Mouse (Mus musculus) embryonic stem cell, embryonic (primary cell): ENCODE measurements around the gene Phykpl.

Experiments used
- CTCF ChIA-PET, 4 experiments: fragments of 300-600 bp in 2 of 4; fragments of 350-600 bp in 2 of 4; sonication (Branson Sonifier 250); formaldehyde crosslinking; loops; one replicate each; lab custom pipeline; 2022; ENCODE audit warnings: inconsistent platforms in 2 of 4; lab: Charles Lee
- POLR2A ChIA-PET, 4 experiments: fragments of 300-600 bp in 2 of 4; fragments of 350-600 bp in 2 of 4; sonication (Branson Sonifier 250); formaldehyde crosslinking; loops; one replicate each; lab custom pipeline; 2022; ENCODE audit warnings: antibody characterized with exemption in 4 of 4, inconsistent platforms in 1 of 4; lab: Charles Lee

Phykpl gene

DNA sequence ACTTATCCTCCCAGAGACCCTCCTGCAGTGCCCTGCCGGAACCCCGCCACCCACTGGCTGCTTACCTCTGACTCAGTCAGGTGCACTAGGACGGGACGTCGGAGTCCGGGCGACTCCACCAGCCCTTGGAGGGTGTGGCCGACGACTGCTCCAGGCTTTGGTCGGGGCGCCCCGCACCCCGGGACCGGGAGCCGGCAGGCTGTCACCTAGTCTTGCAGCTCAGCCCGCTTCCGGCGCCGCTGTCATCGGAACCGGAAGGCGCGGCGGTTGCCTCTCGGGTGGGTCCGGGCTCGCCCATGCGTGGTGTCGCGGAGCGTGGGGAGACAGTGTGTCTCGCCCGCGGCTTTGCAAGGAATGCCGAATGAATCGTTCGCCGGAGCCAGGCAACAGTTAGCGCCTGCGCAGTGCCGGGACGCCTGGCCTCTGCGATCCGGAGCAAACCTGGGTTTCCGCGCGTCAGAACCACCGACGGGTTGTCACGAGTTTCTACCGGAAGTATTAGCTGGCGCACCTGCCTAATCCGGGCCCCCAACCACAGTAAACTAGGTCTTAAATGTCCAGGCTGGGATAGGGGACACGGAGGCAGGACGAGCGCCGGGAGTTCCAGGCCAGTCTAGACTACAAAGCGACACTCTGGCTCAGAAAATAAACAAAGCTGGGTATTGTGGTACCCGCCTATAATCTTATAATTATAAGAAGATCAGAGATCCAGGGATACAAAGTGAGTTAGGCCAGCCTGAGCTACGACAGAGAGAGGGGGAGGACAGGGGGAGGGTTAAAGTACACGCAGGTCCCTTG is 51.2 kb downstream of the Phykpl start, which contains the start of gene Rmnd5b:
TSS of gene Rmnd5b (minus strand) at position 372 of the 798 bp plus-strand sequence.
- ChIA-PET POLR2A (interaction anchor here (0.6 to 62.0 kb wide), 50 partner anchors 8 to 1386 kb away, joined by 3 to 3635 read pairs (median 6); partner anchors contain the start of genes 0610009B22Rik (in 4 of the 4), Hnrnpab (in 4 of the 4), Nhp2 (in 3 of the 4) and Phykpl (in 3 of the 4)), CTCF (interaction anchor here (0.6 to 1.9 kb wide), 20 partner anchors 9 to 100 kb away, joined by 3 to 15 read pairs (median 4); partner anchors contain the start of genes D930048N14Rik (in 2 of the 4), N4bp3 (in 2 of the 4), 0610009B22Rik (in 1 of the 4) and Hnrnpab (in 1 of the 4))

DNA sequence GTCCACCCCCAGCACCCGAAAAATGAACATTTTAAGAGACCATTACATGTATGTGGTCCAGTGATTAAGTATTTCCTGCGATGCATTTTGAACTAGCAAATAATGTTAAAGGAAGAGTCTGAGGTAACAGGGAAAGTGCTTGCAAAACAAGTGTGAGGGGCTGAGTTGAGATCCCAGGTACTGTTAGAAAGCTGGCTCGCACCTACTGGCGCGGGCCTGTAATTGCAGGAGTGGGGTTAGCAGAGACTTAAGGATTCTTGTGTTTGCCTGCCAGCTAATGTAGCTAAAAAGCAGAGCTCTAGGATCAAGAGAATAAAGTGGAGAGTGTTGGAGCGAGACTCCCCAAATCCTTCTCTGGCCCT is 51.7 kb downstream of the Phykpl start:
- ChIA-PET CTCF (interaction anchor here (0.6 to 1.9 kb wide), 20 partner anchors 10 to 99 kb away, joined by 3 to 15 read pairs (median 4); partner anchors contain the start of genes D930048N14Rik (in 2 of the 4), N4bp3 (in 2 of the 4), 0610009B22Rik (in 1 of the 4) and Hnrnpab (in 1 of the 4)), POLR2A (interaction anchor here (0.6 to 62.0 kb wide), 53 partner anchors 8 to 1387 kb away, joined by 3 to 3635 read pairs (median 5); partner anchors contain the start of genes 0610009B22Rik (in 4 of the 4), Hnrnpab (in 4 of the 4), Nhp2 (in 3 of the 4) and Phykpl (in 3 of the 4))

DNA sequence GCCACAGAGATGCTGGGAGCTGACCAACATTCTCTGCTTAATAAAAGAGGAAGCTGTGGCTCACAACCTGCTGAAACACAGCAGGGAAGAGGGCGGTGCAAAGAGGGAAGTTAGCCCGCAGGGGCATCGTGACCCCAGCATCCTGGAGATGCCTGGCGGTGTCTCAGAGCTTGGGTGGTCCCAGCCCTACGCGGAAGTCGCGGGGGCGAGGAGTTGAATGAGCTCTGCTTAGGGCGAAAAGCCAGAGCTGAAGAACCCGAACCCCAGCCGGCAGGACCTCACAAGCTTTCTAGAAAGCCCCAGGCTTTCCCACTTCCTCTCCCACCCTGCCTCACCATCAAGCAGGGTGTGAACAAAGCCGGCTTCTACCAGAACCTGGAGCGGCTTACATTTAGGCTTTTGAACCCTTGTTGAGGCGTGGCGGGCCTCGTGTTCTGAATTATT is 53.4 kb downstream of the Phykpl start:
- POLR2A ChIA-PET, result interaction anchor here (0.6 to 62.0 kb wide), 59 partner anchors 8 to 362 kb away, joined by 3 to 3635 read pairs (median 5); partner anchors contain the start of genes D930048N14Rik (in 4 of the 4), N4bp3 (in 4 of the 4), 0610009B22Rik (in 3 of the 4) and Hnrnpab (in 3 of the 4)

DNA sequence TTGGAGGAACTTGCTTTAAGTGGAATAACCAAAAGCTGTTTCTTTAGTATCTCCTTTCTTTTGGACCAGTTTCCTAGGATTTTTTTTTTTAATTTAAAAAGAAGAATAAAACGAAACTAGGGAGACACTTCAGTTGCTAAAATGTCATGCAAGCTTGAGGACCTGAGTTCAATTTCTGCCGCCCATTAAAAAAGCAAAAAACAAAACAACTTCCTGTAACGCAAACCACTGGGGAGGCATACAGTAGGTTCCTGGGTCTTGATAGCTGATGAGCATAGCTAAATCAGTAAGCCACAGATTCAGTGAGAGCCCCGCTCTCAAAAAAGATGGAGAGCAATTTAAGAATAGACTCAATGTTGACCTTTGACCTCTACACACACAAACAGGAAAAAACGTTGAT is 53.9 kb downstream of the Phykpl start:
- ChIA-PET CTCF (interaction anchor here (0.5 to 2.0 kb wide), 16 partner anchors 9 to 217 kb away, joined by 3 to 19 read pairs (median 3); partner anchors contain the start of genes D930048N14Rik (in 2 of the 4), N4bp3 (in 2 of the 4), 0610009B22Rik (in 1 of the 4) and Hnrnpab (in 1 of the 4)), POLR2A (interaction anchor here (0.6 to 62.0 kb wide), 52 partner anchors 8 to 361 kb away, joined by 3 to 3635 read pairs (median 7); partner anchors contain the start of genes D930048N14Rik (in 4 of the 4), N4bp3 (in 4 of the 4), 0610009B22Rik (in 3 of the 4) and Hnrnpab (in 3 of the 4))

More for the DNA sequence above, 53.4 kb downstream of the Phykpl start:
- CTCF ChIA-PET, result interaction anchor here (0.5 to 2.0 kb wide), 20 partner anchors 9 to 316 kb away, joined by 3 to 19 read pairs (median 4); partner anchors contain the start of genes D930048N14Rik (in 2 of the 4), N4bp3 (in 2 of the 4), 0610009B22Rik (in 1 of the 4) and Hnrnpab (in 1 of the 4)

DNA sequence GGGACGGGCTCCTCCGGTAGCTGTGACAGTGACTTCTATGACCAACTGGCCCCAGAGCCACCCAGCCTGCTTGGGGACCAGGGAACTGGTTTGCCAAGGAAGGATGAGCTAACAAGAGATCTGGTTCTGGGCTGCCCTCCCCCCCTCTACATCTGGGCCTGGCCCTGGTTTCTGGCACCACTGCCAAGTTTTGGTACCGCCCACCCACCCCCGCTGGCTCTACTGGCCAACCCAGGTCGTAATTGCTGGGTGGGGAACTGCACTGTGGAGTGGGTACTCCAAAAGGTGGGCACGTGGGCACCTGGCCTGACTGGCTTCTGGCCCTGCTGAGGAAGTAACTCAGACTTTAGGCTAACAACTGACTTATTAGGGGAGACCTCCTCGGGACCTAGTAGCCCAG is 56.2 kb downstream of the Phykpl start:
- ChIA-PET POLR2A (interaction anchor here in 3 of 4 experiments (0.6 to 62.0 kb wide), 17 partner anchors 9 to 594 kb away, joined by 3 to 3635 read pairs (median 5); partner anchors contain the start of genes 0610009B22Rik (in 2 of the 3), D930048N14Rik (in 2 of the 3), Hnrnpab (in 2 of the 3) and N4bp3 (in 2 of the 3)), CTCF (interaction anchor here in 3 of 4 experiments (0.6 to 2.5 kb wide), 3 partner anchors 41 to 111 kb away, joined by 3 to 11 read pairs (median 3); no protein-coding TSS in a partner anchor)

DNA sequence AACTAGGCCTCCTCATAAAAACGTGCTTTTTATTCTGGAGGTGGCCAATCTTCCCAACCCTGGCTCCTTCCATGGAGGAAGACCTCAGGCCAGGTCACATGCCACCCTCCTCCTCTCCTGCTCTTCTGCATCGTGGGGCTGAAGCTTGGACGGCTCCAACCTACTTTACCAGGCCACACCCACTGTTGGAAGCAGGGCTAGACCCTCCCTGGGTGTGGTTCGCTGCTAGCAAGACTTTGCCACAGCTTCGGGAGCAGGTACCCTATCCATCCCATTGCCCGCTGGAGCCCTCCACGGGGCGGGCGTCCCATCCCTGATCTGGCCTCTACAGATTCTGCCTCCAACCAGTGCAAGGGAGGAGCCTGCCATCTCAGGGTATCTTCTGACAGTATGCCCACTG is 58.6 kb downstream of the Phykpl start:
- CTCF ChIA-PET, result interaction anchor here in 3 of 4 experiments (0.6 to 3.3 kb wide), 6 partner anchors 9 to 38 kb away, joined by 3 to 19 read pairs (median 4); no protein-coding TSS in a partner anchor

DNA sequence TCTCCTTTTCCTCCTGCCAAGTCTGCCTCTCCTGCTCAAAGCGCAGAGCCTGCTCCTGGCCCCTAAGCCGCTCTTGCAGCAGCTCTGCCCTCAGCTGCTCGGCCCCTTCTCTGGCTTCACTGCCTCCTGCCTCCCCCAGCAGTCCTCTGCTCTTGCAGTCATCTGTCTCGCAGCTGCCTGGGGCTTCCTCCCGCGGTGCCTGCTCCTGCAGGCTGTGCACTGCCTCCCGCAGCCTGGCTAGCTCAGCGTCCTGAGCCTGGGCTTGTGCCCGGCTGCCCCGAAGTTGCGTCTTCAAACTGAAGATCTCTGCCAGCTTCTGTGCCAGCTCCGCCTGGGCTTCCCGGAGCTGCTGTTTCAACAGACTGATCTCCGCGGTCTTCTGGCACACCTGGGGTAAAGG is 59.2 kb downstream of the Phykpl start:
- CTCF ChIA-PET, result interaction anchor here (0.7 to 3.3 kb wide), 7 partner anchors 10 to 177 kb away, joined by 3 to 19 read pairs (median 4); no protein-coding TSS in a partner anchor
- POLR2A ChIA-PET, result interaction anchor here (0.6 to 56.0 kb wide), 28 partner anchors 8 to 356 kb away, joined by 3 to 3635 read pairs (median 6); partner anchors contain the start of genes Hnrnpab (in 4 of the 4), Rmnd5b (in 3 of the 4), 0610009B22Rik (in 2 of the 4) and Nhp2 (in 2 of the 4)

More for the DNA sequence above, 58.6 kb downstream of the Phykpl start:
- POLR2A ChIA-PET, result interaction anchor here (0.7 to 56.0 kb wide), 25 partner anchors 9 to 1266 kb away, joined by 3 to 3635 read pairs (median 6); partner anchors contain the start of genes Hnrnpab (in 4 of the 4), 0610009B22Rik (in 2 of the 4), Nhp2 (in 2 of the 4) and Phykpl (in 2 of the 4)

DNA sequence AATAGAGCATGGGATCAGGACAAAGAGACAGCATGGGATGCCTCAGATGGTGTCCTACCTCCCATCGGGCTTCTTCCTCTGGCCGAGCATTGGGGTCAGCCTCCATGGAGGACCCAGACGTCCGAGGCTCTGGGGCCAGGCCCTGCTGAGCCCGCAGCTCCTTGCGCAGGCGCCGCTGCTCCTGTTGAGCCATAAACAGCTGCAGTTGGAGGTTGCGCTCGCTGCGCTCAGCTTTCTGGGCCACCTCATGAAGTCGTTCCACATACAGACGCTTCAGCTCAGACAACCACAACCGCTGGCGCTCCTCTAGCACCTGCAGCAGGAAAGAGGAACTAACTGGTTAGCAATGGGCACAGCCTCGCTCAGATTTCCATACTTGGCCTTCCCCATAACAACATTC is 59.7 kb downstream of the Phykpl start:
- POLR2A ChIA-PET, result interaction anchor here (0.6 to 56.0 kb wide), 26 partner anchors 8 to 162 kb away, joined by 3 to 3635 read pairs (median 6); partner anchors contain the start of genes Hnrnpab (in 4 of the 4), Rmnd5b (in 3 of the 4), 0610009B22Rik (in 2 of the 4) and Nhp2 (in 2 of the 4)
- CTCF ChIA-PET, result interaction anchor here (0.7 to 3.3 kb wide), 8 partner anchors 10 to 176 kb away, joined by 3 to 19 read pairs (median 4); no protein-coding TSS in a partner anchor

DNA sequence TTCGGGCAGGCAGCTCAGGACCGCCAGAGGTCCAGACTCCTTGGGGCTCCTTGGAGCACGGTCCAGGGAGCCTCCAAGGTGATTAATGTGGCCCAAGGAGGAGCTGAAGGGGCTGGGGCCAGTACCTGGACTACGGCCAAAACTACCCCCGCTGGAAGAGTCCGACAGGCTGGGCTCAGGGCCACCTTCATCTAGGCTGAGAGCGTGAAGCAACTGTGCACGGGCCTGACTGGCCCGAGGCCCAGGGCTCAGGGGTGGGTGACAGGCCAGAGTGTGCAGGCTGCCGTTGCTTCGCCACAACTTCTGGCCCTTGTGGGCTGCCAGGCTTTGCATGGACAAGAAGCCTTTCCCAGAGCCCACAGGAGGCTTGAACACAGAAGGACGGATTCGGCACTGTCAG is 60.7 kb downstream of the Phykpl start:
- ChIA-PET CTCF (interaction anchor here in 2 of 4 experiments (1.5 to 3.3 kb wide), 3 partner anchors 9 to 36 kb away, joined by 3 to 19 read pairs (median 7); no protein-coding TSS in a partner anchor), POLR2A (interaction anchor here in 2 of 4 experiments (2.5 to 56.0 kb wide), 8 partner anchors 13 to 43 kb away, joined by 12 to 3635 read pairs (median 162); partner anchors contain the start of genes 0610009B22Rik (in 2 of the 2), Hnrnpab (in 2 of the 2), Nhp2 (in 2 of the 2) and Rmnd5b (in 2 of the 2))

DNA sequence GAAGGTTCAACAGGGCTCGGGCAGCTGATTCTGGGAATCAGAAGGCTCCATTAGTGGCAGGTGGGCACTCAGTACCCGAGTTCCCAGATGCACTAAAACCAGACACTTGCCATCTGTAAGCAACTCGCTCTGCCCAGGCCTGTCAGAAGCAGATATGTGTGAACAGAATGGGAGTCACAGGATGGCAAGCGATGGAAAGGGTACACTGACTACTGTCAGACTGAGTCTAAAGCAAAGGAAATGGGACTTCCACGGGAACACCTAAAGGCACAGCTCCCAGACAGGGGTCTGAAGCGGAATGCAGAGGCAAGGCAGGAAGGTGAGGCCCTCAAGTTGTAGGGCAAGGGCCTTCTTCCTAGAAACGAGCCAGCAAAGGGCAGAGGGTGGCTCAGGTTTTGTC is 61.7 kb downstream of the Phykpl start:
- ChIA-PET CTCF (interaction anchor here in 2 of 4 experiments (1.4 to 3.3 kb wide), 4 partner anchors 8 to 35 kb away, joined by 3 to 19 read pairs (median 7); no protein-coding TSS in a partner anchor), POLR2A (interaction anchor here (1.4 to 56.0 kb wide), 14 partner anchors 8 to 58 kb away, joined by 4 to 3635 read pairs (median 46); partner anchors contain the start of genes Rmnd5b (in 3 of the 4), 0610009B22Rik (in 2 of the 4), Hnrnpab (in 2 of the 4) and Nhp2 (in 2 of the 4))

DNA sequence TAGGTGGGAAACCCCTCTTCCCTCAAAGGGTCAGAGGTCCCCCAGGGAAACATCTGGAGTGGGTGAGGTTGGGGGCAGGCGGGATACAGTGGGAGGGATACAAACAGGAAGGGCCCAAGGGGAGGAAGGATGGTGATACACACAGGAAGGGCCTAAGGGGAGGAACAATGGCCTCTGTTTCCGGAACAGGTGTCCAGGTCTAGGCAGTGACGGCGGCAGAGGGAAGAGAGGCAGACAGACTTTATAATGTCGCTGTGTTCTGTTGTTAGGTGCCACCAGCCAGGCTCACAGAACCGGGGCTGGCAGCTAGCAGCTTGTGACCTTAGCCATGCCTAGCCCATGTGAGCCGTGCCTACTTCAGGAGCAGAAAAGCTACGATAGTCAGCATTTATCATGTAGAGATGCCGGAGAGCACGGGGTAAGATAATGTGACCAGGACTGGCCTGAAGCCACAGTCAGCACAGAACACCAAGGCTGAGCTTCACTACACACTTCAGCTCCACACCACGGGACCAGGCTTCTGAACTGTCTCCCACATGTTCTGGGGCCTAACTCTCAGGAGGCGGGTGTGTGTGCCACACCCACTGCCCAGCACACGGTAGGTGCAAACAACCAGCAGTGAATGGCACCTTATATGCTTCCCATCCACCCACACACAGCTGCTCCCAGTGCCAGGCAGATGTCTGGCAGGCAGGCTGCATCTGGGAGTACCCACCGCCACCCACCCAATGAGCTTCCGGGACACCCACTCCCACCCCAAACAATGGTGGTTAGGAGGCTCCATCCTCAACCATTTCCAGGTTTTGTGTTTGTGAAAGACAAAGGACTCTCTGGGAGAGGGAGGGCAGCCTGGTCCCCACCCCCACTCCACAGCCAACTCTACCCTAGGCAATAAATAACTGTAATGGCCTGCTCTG is 62.5 kb downstream of the Phykpl start:
- ChIA-PET POLR2A (interaction anchor here (0.5 to 56.0 kb wide), 35 partner anchors 9 to 1225 kb away, joined by 3 to 3635 read pairs (median 5); partner anchors contain the start of genes 0610009B22Rik (in 3 of the 4), Phykpl (in 3 of the 4), Rmnd5b (in 3 of the 4) and Hnrnpab (in 2 of the 4)), CTCF (interaction anchor here in 3 of 4 experiments (1.0 to 3.3 kb wide), 7 partner anchors 9 to 35 kb away, joined by 3 to 19 read pairs (median 4); partner anchors contain the start of gene Nhp2 (in 1 of the 3))

DNA sequence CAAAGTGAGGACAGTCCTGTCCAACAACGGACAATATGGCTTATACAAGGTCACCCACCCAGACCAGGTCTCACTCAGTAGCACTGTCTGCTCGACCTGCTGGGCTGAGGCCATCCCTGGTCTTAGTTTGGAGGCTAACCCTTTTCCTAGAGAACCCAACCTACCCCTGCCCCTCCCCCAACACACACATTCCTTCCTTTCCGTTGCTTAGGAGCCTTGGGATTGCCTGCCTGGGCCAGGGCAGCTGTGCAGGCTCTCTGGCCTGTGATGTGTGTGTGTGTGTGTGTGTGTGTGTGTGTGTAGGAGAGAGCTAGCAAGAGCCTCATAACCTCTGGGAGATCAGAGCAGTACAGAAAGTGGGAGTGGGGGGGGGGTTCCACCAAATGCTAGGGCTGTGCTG is 64.0 kb downstream of the Phykpl start:
- CTCF ChIA-PET, result interaction anchor here in 3 of 4 experiments (1.2 to 3.5 kb wide), 6 partner anchors 11 to 55 kb away, joined by 3 to 19 read pairs (median 5); partner anchors contain the start of gene Nhp2 (in 1 of the 3)
- POLR2A ChIA-PET, result interaction anchor here (0.6 to 56.0 kb wide), 35 partner anchors 8 to 1436 kb away, joined by 3 to 3635 read pairs (median 13); partner anchors contain the start of genes Nhp2 (in 4 of the 4), 0610009B22Rik (in 3 of the 4), Hnrnpab (in 3 of the 4) and Phykpl (in 3 of the 4)

DNA sequence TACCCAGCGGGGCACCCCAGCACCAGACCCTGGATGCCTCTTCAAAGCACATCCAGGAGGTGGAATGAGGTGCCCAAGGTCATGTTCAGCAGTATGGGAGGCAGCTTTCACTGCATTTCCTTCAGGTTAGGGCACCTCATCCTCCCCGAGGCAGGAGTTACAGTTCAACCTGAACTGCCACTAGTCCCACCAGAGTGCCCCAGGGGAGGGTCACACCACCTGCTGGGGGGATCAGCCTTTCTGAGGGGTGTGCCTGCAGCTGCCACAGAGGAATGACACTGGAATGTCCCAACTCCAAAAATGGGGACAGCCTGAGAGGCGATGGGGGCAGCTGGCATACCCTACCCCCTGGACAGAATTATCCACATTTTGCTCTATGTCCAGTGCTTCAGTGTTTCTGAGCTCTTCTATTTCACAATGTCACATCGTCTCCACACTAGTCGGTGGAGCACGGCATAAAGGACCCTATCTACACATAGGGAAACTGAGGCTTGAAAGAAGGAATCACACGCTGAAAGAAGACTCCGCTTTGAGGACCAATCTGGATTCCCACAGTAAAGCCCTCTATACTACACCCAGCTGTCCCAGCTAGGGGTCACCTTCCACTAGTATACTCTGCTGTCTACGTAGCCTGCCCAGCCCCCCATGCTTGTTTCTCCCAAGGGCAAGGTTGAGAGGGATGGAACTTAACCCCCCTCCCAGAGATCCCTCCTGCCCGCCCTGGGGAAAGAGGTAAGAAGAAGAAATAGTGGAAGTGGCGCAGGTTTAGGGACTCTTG is 64.7 kb downstream of the Phykpl start:
- ChIA-PET POLR2A (interaction anchor here (0.7 to 56.0 kb wide), 38 partner anchors 9 to 1437 kb away, joined by 3 to 3635 read pairs (median 11); partner anchors contain the start of genes Hnrnpab (in 4 of the 4), 0610009B22Rik (in 3 of the 4), Nhp2 (in 3 of the 4) and Phykpl (in 3 of the 4)), CTCF (interaction anchor here (0.6 to 3.5 kb wide), 17 partner anchors 11 to 65 kb away, joined by 3 to 19 read pairs (median 4); partner anchors contain the start of genes Phykpl (in 1 of the 4) and Rmnd5b (in 1 of the 4))

DNA sequence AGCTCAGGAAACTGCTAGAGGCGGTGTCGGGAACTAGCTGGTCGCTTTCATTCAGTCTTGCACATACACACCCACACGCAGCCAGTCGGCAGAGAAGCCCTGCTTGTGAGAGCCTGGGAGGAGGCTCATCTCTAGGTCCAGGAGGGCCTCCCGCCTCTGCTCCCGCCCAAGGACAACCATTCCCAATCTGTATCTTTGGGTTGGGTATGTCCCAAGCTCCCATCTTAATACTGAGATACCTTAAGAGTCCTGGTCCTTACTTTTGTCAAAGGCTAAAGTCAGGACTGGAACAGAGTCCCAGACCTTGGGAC is 65.3 kb downstream of the Phykpl start:
- CTCF ChIA-PET, result interaction anchor here (0.6 to 3.5 kb wide), 17 partner anchors 12 to 65 kb away, joined by 3 to 19 read pairs (median 4); partner anchors contain the start of genes Phykpl (in 1 of the 4) and Rmnd5b (in 1 of the 4)
- POLR2A ChIA-PET, result interaction anchor here (0.8 to 56.0 kb wide), 34 partner anchors 8 to 114 kb away, joined by 3 to 3635 read pairs (median 12); partner anchors contain the start of genes Hnrnpab (in 4 of the 4), 0610009B22Rik (in 3 of the 4), Nhp2 (in 3 of the 4) and Phykpl (in 3 of the 4)
